Mouse (Mus musculus): ENCODE measurements around the gene 1600002K03Rik.
"Not testable (repeated sequence)": the region's sequence is repeated elsewhere in the genome, so short reads cannot be mapped to it uniquely, and the experiment has no call there.

The 1600002K03Rik gene

GRCm38 (mm10) chr10:80166136-80166535 is 6.6 kb upstream of the 1600002K03Rik start:
- DNase-seq (ENCODE audit: low spot score in 2 of 2): not testable (repeated sequence)

GRCm38 (mm10) chr10:80167460-80168037 is 5.2 kb upstream of the 1600002K03Rik start:
- DNase-seq (ENCODE audit: low spot score in 2 of 2): peak; percentile 98 to 99

GRCm38 (mm10) chr10:80168038-80168661 is 4.6 kb upstream of the 1600002K03Rik start:
- DNase-seq (ENCODE audit: low spot score in 2 of 2): peak; percentile 87 to 90

- DNase-seq (ENCODE audit: low spot score in 2 of 2): no peak
These were observed 3.7 kb upstream of the 1600002K03Rik start for GRCm38 (mm10) chr10:80169070-80169469.

- no peak for DNase-seq (ENCODE audit: low spot score in 2 of 2)
These were observed 3.1 kb upstream of the 1600002K03Rik start for GRCm38 (mm10) chr10:80169651-80170050.

- no peak for DNase-seq (ENCODE audit: low spot score in 2 of 2)
These were observed 2.7 kb upstream of the 1600002K03Rik start for GRCm38 (mm10) chr10:80170052-80170451.

- DNase-seq (ENCODE audit: low spot score in 2 of 2): no peak
These were observed 2.1 kb upstream of the 1600002K03Rik start for GRCm38 (mm10) chr10:80170601-80171021.

- DNase-seq (ENCODE audit: low spot score in 2 of 2): no peak
These were observed 1.5 kb upstream of the 1600002K03Rik start for GRCm38 (mm10) chr10:80171252-80171651.

- DNase-seq (ENCODE audit: low spot score in 2 of 2): peak in 1 of 2 experiments; percentile 22
These were observed 801 bp upstream of the 1600002K03Rik start for GRCm38 (mm10) chr10:80171760-80172526.

- no peak for DNase-seq (ENCODE audit: low spot score in 2 of 2)
These were observed 614 bp downstream of the 1600002K03Rik start for GRCm38 (mm10) chr10:80173358-80173757.

GRCm38 (mm10) chr10:80173955-80174640 is 1.4 kb downstream of the 1600002K03Rik start:
- DNase-seq (ENCODE audit: low spot score in 2 of 2): no peak

- peak in 1 of 2 experiments; percentile 39 for DNase-seq (ENCODE audit: low spot score in 2 of 2)
These were observed 2.0 kb downstream of the 1600002K03Rik start for GRCm38 (mm10) chr10:80174705-80175104.

GRCm38 (mm10) chr10:80175536-80176269 is 3.0 kb downstream of the 1600002K03Rik start:
- no peak for DNase-seq (ENCODE audit: low spot score in 2 of 2)

- no peak for DNase-seq (ENCODE audit: low spot score in 2 of 2)
These were observed 3.6 kb downstream of the 1600002K03Rik start for GRCm38 (mm10) chr10:80176270-80176834.

- no peak for DNase-seq (ENCODE audit: low spot score in 2 of 2)
These were observed 4.9 kb downstream of the 1600002K03Rik start for GRCm38 (mm10) chr10:80177441-80178279.

GRCm38 (mm10) chr10:80179068-80180051 is 6.6 kb downstream of the 1600002K03Rik start, which contains the start of gene Efna2:
TSS of gene Efna2 (plus strand) at chr10:80179482.
- no peak for DNase-seq (ENCODE audit: low spot score in 2 of 2)

- no peak for DNase-seq (ENCODE audit: low spot score in 2 of 2)
These were observed 7.5 kb downstream of the 1600002K03Rik start for GRCm38 (mm10) chr10:80180288-80180687.

GRCm38 (mm10) chr10:80180823-80181222 is 8.1 kb downstream of the 1600002K03Rik start:
- no peak for DNase-seq (ENCODE audit: low spot score in 2 of 2)

GRCm38 (mm10) chr10:80182547-80182946 is 9.8 kb downstream of the 1600002K03Rik start:
- DNase-seq (ENCODE audit: low spot score in 2 of 2): no peak
